Mouse (Mus musculus) left cerebral cortex, adult 2 months (tissue): Measurements from ENCODE around the gene Mras. TPM values are rescaled to one million over a fixed set of nuclear protein-coding genes. Genes with fewer than 3 reads are reported as not detected.

Experiments
- DNase-seq, 2 experiments: peaks; one replicate each; pipeline ENCODE4 v3.0.0; 2021 to 2022; ENCODE audit warnings: low spot score in 2 of 2, mixed read lengths in 1 of 2; ENCODE audit errors: extremely low spot score in 1 of 2
- H3K27ac ChIP-seq: fragments of 200-600 bp; 2 replicates; pipeline ENCODE4 v1.8.1; 2022
- H3K4me3 ChIP-seq: fragments of 200-600 bp; 2 replicates; pipeline ENCODE4 v1.8.1; 2022
- CTCF ChIP-seq: fragments of 200-600 bp; IDR thresholded peaks from 2 replicates; pipeline ENCODE4 v1.8.1; 2022; ENCODE audit warnings: antibody characterized with exemption, mild to moderate bottlenecking, moderate library complexity
- intact Hi-C: fragments of 180-260 bp; cut with DNase I; formaldehyde crosslinking; loops from one replicate; pipeline ENCODE4 v1.15.1; 2025
- total RNA-seq, 2 experiments: library from RNA; stranded (reverse); gene quantifications; 2 replicates each; pipeline ENCODE4 v1.2.3; 2021

Mras gene
- total RNA-seq, 2 experiments from 2014 or later = 166 TPM

- DNase-seq = peak in 1 of 2 experiments; percentile 70
- intact Hi-C loops = loop anchor here (2.0 to 10.0 kb wide), 4 partner anchors 75 to 762 kb away; partner anchors contain the start of genes Cep70 and Nme9
- TF ChIP-seq CTCF = peak; percentile 99
Observed at GRCm38 (mm10) chr9:99376591-99377418, 60.4 kb downstream of the Mras start.

GRCm38 (mm10) chr9:99368431-99368830, 68.8 kb downstream of the Mras start:
- no peak for DNase-seq
- Histone ChIP-seq H3K4me3 (no peak overlapping the region), H3K27ac (no peak overlapping the region)
- intact Hi-C loops = no loop called here
- TF ChIP-seq CTCF = no peak

More at GRCm38 (mm10) chr9:99376591-99377418, 60.4 kb downstream of the Mras start:
- Histone ChIP-seq H3K4me3 (no peak overlapping the region), H3K27ac (no peak overlapping the region)

GRCm38 (mm10) chr9:99365906-99366305, 71.3 kb downstream of the Mras start:
- TF ChIP-seq CTCF = no peak
- Histone ChIP-seq H3K4me3 (no peak overlapping the region), H3K27ac (no peak overlapping the region)
- no peak for DNase-seq
- intact Hi-C loops = no loop called here

GRCm38 (mm10) chr9:99363076-99363475, 74.1 kb downstream of the Mras start:
- Histone ChIP-seq H3K4me3 (no peak overlapping the region), H3K27ac (no peak overlapping the region)
- no peak for TF ChIP-seq CTCF
- no peak for DNase-seq
- intact Hi-C loops = no loop called here

GRCm38 (mm10) chr9:99361946-99362345, 75.2 kb downstream of the Mras start:
- Histone ChIP-seq H3K27ac (no peak overlapping the region), H3K4me3 (no peak overlapping the region)
- no peak for TF ChIP-seq CTCF
- intact Hi-C loops = no loop called here
- no peak for DNase-seq

- no peak for TF ChIP-seq CTCF
- DNase-seq = no peak
- H3K4me3 ChIP-seq = no peak overlapping the region
- H3K27ac ChIP-seq = no peak overlapping the region
- intact Hi-C loops = no loop called here
Observed at GRCm38 (mm10) chr9:99359012-99359411, 78.2 kb downstream of the Mras start.

- Histone ChIP-seq H3K27ac (no peak within 1 kb of the TSS), H3K4me3 (peak within 1 kb of the TSS; percentile 34)
- DNase-seq = no peak
- intact Hi-C loops = no loop called here
- no peak for TF ChIP-seq CTCF
Observed at GRCm38 (mm10) chr9:99357921-99358692, 79.1 kb downstream of the Mras start, which contains the start of gene Esyt3. Gene Esyt3 (minus strand): TSS chr9:99358557.

- intact Hi-C loops = no loop called here
- DNase-seq = no peak
Observed at GRCm38 (mm10) chr9:99357561-99357920, 79.6 kb downstream of the Mras start.

GRCm38 (mm10) chr9:99355971-99356370, 81.2 kb downstream of the Mras start:
- H3K4me3 ChIP-seq = no peak overlapping the region
- DNase-seq = no peak
- H3K27ac ChIP-seq = no peak overlapping the region
- intact Hi-C loops = no loop called here
- TF ChIP-seq CTCF = no peak

More at GRCm38 (mm10) chr9:99357561-99357920, 79.6 kb downstream of the Mras start:
- H3K4me3 ChIP-seq = peak overlapping the region; percentile 34
- TF ChIP-seq CTCF = no peak
- no peak overlapping the region for H3K27ac ChIP-seq

GRCm38 (mm10) chr9:99354796-99355195, 82.4 kb downstream of the Mras start:
- no peak for DNase-seq
- no peak overlapping the region for H3K27ac ChIP-seq
- intact Hi-C loops = no loop called here
- TF ChIP-seq CTCF = no peak
- H3K4me3 ChIP-seq = no peak overlapping the region

- no peak overlapping the region for H3K27ac ChIP-seq
- no peak for DNase-seq
- no peak overlapping the region for H3K4me3 ChIP-seq
- no peak for TF ChIP-seq CTCF
- intact Hi-C loops = no loop called here
Observed at GRCm38 (mm10) chr9:99353390-99353789, 83.8 kb downstream of the Mras start.

GRCm38 (mm10) chr9:99352964-99353363, 84.2 kb downstream of the Mras start:
- no peak for TF ChIP-seq CTCF
- H3K4me3 ChIP-seq = no peak overlapping the region
- no peak for DNase-seq
- H3K27ac ChIP-seq = no peak overlapping the region
- intact Hi-C loops = no loop called here
